Mouse (Mus musculus): ENCODE results near the gene Pi4kb. TPM values are rescaled to one million over a fixed set of nuclear protein-coding genes. Genes with fewer than 3 reads are reported as not detected.

Pi4kb gene
- polyA plus RNA-seq, 1 experiment from 2014 or later = 14.7 TPM

GRCm38 (mm10) chr3:94959871-94960270 is 14.7 kb upstream of the Pi4kb start:
- no peak overlapping the region for H3K4me2 ChIP-seq
- WGBS = 44% methylated on average over 8 of the region's 8 CpGs

DNA sequence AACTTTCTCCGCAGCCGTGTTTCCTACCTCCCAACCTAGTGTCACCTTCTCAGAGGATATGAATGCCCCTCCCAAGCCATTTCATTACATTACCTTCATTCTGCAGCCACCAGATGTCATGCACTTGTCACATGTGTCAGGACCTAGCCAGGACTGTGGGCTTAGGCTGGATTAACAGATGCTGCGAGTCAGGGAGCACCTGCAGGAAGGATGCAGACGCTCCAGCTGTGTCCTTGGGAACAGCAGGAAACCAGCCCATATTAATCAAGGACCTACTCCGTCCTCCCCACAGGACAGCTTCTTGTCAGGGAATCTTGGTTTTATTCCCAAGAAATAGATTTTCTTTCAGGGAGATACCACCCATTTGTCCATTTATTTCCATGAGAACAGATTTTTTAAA is 14.2 kb upstream of the Pi4kb start:
- Histone ChIP-seq H3K4me3 (no peak overlapping the region), H3K9me3 (replicated peaks) (no peaks in the 10 kb centered on the region), H3K27ac (no peak overlapping the region), H3K4me2 (no peak overlapping the region), H3K4me1 (replicated peaks) (peaks cover 10% of the 10 kb centered on the region), H3K9ac (no peak overlapping the region), H3K27me3 (no peaks in the 10 kb centered on the region), H3K36me3 (peaks cover 32% of the 10 kb centered on the region)
- WGBS = 51% methylated on average over 5 of the region's 5 CpGs
- no peak for ATAC-seq (replicated peaks; ENCODE audit: insufficient number of reproducible peaks, insufficient read depth, low FRiP score, low read depth)

More at GRCm38 (mm10) chr3:94959871-94960270, 14.7 kb upstream of the Pi4kb start:
- Histone ChIP-seq H3K27me3 (no peaks in the 10 kb centered on the region), H3K9ac (no peak overlapping the region), H3K36me3 (peaks cover 32% of the 10 kb centered on the region), H3K9me3 (replicated peaks) (no peaks in the 10 kb centered on the region), H3K27ac (no peak overlapping the region), H3K4me1 (replicated peaks) (peaks cover 14% of the 10 kb centered on the region), H3K4me3 (no peak overlapping the region)
- no peak for ATAC-seq (replicated peaks; ENCODE audit: insufficient number of reproducible peaks, insufficient read depth, low FRiP score, low read depth)

GRCm38 (mm10) chr3:94964989-94965388 is 9.5 kb upstream of the Pi4kb start:
- Histone ChIP-seq H3K27me3 (no peaks in the 10 kb centered on the region), H3K9ac (no peak overlapping the region), H3K36me3 (no peaks in the 10 kb centered on the region), H3K4me1 (replicated peaks) (no peaks in the 10 kb centered on the region; the same call in 1 of the 2 replicates), H3K9me3 (replicated peaks) (no peaks in the 10 kb centered on the region), H3K4me2 (no peak overlapping the region), H3K27ac (no peak overlapping the region), H3K4me3 (no peak overlapping the region)
- no peak for ATAC-seq (replicated peaks; ENCODE audit: insufficient number of reproducible peaks, insufficient read depth, low FRiP score, low read depth)
- WGBS = 91% methylated on average over 1 of the region's 1 CpGs

- no peak overlapping the region for H3K9ac ChIP-seq
- WGBS = 65% methylated on average over 1 of the region's 1 CpGs
- no peak for ATAC-seq (replicated peaks; ENCODE audit: insufficient number of reproducible peaks, insufficient read depth, low FRiP score, low read depth)
- H3K4me3 ChIP-seq = no peak overlapping the region
- no peak overlapping the region for H3K27ac ChIP-seq
- no peaks in the 10 kb centered on the region for H3K27me3 ChIP-seq
- no peak overlapping the region for H3K4me2 ChIP-seq
- no peaks in the 10 kb centered on the region for H3K4me1 ChIP-seq (replicated peaks)
- H3K36me3 ChIP-seq = no peaks in the 10 kb centered on the region
- H3K9me3 ChIP-seq (replicated peaks) = no peaks in the 10 kb centered on the region
Measured at GRCm38 (mm10) chr3:94965878-94966277, 8.7 kb upstream of the Pi4kb start.

- Histone ChIP-seq H3K27me3 (no peaks in the 10 kb centered on the region), H3K9ac (no peak overlapping the region), H3K36me3 (no peaks in the 10 kb centered on the region; the same call in 1 of the 2 replicates), H3K4me2 (no peak overlapping the region), H3K9me3 (replicated peaks) (no peaks in the 10 kb centered on the region), H3K4me3 (no peak overlapping the region), H3K27ac (no peak overlapping the region), H3K4me1 (replicated peaks) (peaks cover 16% of the 10 kb centered on the region)
- no peak for ATAC-seq (replicated peaks; ENCODE audit: insufficient number of reproducible peaks, insufficient read depth, low FRiP score, low read depth)
- WGBS = 59% methylated on average over 3 of the region's 3 CpGs
Measured at GRCm38 (mm10) chr3:94972552-94972951, 2.0 kb upstream of the Pi4kb start.

DNA sequence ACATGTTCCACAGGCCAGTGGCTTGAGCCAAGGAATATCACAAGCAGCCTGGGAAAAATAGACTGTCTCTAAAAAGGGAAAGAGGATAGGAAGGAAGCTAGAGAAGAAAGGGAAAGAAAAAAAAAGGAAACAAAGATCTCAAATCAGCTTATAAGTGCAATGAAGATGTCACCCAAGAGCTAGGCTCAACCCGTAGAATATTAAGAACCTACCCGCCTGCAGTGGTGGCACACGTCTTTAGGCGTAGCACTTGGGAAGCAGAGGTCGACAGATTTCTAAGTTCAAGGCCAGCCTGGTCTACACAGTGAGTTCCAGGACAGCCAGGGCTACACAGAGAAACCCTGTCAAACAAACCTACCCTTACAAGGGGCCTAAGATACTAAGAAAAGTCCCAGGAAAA is 911 bp upstream of the Pi4kb start:
- peak overlapping the region; percentile 76 for H3K4me2 ChIP-seq
- peaks cover 16% of the 10 kb centered on the region for H3K4me1 ChIP-seq (replicated peaks)
- H3K9ac ChIP-seq = no peak overlapping the region
- H3K27me3 ChIP-seq = no peaks in the 10 kb centered on the region
- no peak overlapping the region for H3K4me3 ChIP-seq
- no peaks in the 10 kb centered on the region; the same call in 1 of the 2 replicates for H3K36me3 ChIP-seq
- no peaks in the 10 kb centered on the region for H3K9me3 ChIP-seq (replicated peaks)
- ATAC-seq (replicated peaks; ENCODE audit: insufficient number of reproducible peaks, insufficient read depth, low FRiP score, low read depth) = no peak
- WGBS = 84% methylated on average over 5 of the region's 5 CpGs
- H3K27ac ChIP-seq = no peak overlapping the region

GRCm38 (mm10) chr3:94974026-94974527 is 454 bp upstream of the Pi4kb start:
- H3K4me2 ChIP-seq = peak overlapping the region; percentile 76
- ATAC-seq (replicated peaks; ENCODE audit: insufficient number of reproducible peaks, insufficient read depth, low FRiP score, low read depth) = no peak; the same call in 1 of the 2 replicates
- peak overlapping the region; percentile 93 for H3K4me3 ChIP-seq
- peaks cover 16% of the 10 kb centered on the region for H3K4me1 ChIP-seq (replicated peaks)
- peak overlapping the region; percentile 90 for H3K27ac ChIP-seq
- H3K9me3 ChIP-seq (replicated peaks) = no peaks in the 10 kb centered on the region
- no peaks in the 10 kb centered on the region; the same call in 1 of the 2 replicates for H3K36me3 ChIP-seq
- peak overlapping the region; percentile 66 for H3K9ac ChIP-seq
- 20% methylated on average over 9 of the region's 9 CpGs for WGBS
- no peaks in the 10 kb centered on the region for H3K27me3 ChIP-seq

DNA sequence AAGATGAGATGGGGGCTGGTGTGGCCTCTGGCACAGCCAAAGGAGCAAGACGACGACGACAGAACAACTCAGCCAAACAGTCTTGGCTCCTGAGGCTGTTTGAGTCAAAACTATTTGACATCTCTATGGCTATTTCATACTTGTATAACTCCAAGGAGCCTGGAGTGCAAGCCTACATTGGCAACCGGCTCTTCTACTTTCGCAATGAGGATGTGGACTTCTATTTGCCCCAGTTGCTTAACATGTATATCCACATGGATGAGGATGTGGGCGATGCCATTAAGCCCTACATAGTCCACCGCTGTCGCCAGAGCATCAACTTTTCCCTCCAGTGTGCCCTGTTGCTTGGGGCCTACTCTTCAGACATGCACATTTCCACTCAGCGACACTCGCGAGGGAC is 9.8 kb downstream of the Pi4kb start:
- H3K4me3 ChIP-seq = no peak overlapping the region
- no peak overlapping the region for H3K4me2 ChIP-seq
- 89% methylated on average over 11 of the region's 11 CpGs for WGBS
- no peaks in the 10 kb centered on the region for H3K27me3 ChIP-seq
- H3K4me1 ChIP-seq (replicated peaks) = peaks cover 39% of the 10 kb centered on the region
- no peak overlapping the region for H3K9ac ChIP-seq
- no peak overlapping the region for H3K27ac ChIP-seq
- peaks cover 23% of the 10 kb centered on the region for H3K36me3 ChIP-seq
- no peak for ATAC-seq (replicated peaks; ENCODE audit: insufficient number of reproducible peaks, insufficient read depth, low FRiP score, low read depth)
- no peaks in the 10 kb centered on the region for H3K9me3 ChIP-seq (replicated peaks)

GRCm38 (mm10) chr3:94985513-94985912 is 11.0 kb downstream of the Pi4kb start:
- Histone ChIP-seq H3K4me2 (no peak overlapping the region), H3K27ac (no peak overlapping the region), H3K9ac (no peak overlapping the region), H3K4me3 (no peak overlapping the region), H3K27me3 (no peaks in the 10 kb centered on the region), H3K4me1 (replicated peaks) (peaks cover 46% of the 10 kb centered on the region), H3K9me3 (replicated peaks) (no peaks in the 10 kb centered on the region), H3K36me3 (peaks cover 23% of the 10 kb centered on the region)
- no peak for ATAC-seq (replicated peaks; ENCODE audit: insufficient number of reproducible peaks, insufficient read depth, low FRiP score, low read depth)
- 92% methylated on average over 2 of the region's 2 CpGs for WGBS

GRCm38 (mm10) chr3:94987578-94987977 is 13.0 kb downstream of the Pi4kb start:
- Histone ChIP-seq H3K27me3 (no peaks in the 10 kb centered on the region), H3K4me2 (no peak overlapping the region), H3K9ac (no peak overlapping the region), H3K4me1 (replicated peaks) (peaks cover 46% of the 10 kb centered on the region), H3K27ac (peak overlapping the region; percentile 60), H3K36me3 (peaks cover 21% of the 10 kb centered on the region), H3K9me3 (replicated peaks) (no peaks in the 10 kb centered on the region), H3K4me3 (no peak overlapping the region)
- peak; percentile 86 for ATAC-seq (replicated peaks; ENCODE audit: insufficient number of reproducible peaks, insufficient read depth, low FRiP score, low read depth)

DNA sequence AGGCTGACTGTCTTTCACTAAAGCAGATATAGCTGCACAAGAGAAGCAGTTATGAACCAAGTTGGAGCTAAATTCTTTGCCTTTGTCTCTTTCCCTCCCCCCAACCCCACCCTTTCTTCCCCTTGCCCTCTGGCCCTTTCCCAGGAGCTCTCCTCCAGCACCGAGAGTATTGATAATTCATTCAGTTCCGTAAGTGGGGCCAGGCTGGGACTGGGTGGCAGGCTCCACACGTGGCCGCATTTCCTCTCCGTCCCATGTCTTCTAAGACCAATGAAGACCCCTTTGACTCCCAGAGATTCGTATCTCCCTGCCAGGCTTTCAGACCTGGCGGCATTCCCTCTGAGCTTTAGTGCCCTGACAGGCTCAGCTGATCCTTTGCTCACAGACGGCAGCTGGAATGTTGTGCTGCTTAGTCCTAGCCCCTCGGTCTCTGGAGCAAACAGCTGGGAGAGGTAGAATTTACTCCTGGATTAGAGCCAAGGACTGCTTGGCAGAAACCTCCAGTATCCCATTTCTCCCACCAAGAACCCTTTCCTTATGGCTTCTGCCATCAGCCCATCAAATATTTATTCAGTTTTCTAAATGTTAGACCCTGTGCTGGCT is 14.7 kb downstream of the Pi4kb start:
- WGBS = 28% methylated on average over 9 of the region's 9 CpGs
- Histone ChIP-seq H3K9ac (peak overlapping the region; percentile 15; the same call in 1 of the 2 replicates), H3K27me3 (no peaks in the 10 kb centered on the region), H3K4me2 (peak overlapping the region; percentile 21; the same call in 1 of the 2 replicates), H3K4me1 (replicated peaks) (peaks cover 46% of the 10 kb centered on the region), H3K4me3 (no peak overlapping the region), H3K27ac (peak overlapping the region; percentile 53), H3K9me3 (replicated peaks) (no peaks in the 10 kb centered on the region), H3K36me3 (peaks cover 23% of the 10 kb centered on the region)
- ATAC-seq (replicated peaks; ENCODE audit: insufficient number of reproducible peaks, insufficient read depth, low FRiP score, low read depth) = no peak

DNA sequence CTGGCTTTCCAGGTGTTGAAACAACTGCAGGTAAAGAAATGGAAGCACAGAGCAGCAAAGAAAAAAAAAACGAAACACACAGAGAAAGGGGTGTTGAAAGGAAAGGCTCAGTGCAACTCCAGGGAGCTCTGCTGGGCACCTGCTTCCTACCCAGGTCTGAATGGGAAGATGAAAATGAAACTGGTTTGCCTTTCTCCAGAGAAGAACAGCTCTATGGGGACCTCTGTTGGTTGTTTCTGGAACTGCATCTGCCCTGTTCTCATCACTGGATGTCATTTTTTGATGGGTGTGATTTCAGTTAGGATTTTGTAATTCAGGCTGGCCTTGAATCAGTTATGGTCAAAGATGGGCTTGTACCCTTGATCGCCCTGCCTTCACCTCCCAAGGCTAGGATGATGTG is 22.4 kb downstream of the Pi4kb start:
- H3K4me3 ChIP-seq = no peak overlapping the region
- no peak for ATAC-seq (replicated peaks; ENCODE audit: insufficient number of reproducible peaks, insufficient read depth, low FRiP score, low read depth)
- H3K9ac ChIP-seq = no peak overlapping the region
- no peaks in the 10 kb centered on the region; the same call in 1 of the 2 replicates for H3K4me1 ChIP-seq (replicated peaks)
- no peak overlapping the region for H3K27ac ChIP-seq
- H3K27me3 ChIP-seq = no peaks in the 10 kb centered on the region
- no peak overlapping the region for H3K4me2 ChIP-seq
- no peaks in the 10 kb centered on the region for H3K9me3 ChIP-seq (replicated peaks)
- WGBS = 18% methylated on average over 2 of the region's 2 CpGs
- H3K36me3 ChIP-seq = peaks cover 73% of the 10 kb centered on the region

Measured in heart, embryonic 15.5 days (tissue).